Mouse (Mus musculus) R1 (cell line): Measurements from ENCODE around the gene Mettl13.

Experiments used
- DNase-seq: peaks from one replicate; pipeline ENCODE4 v3.0.0-alpha.2; 2018; ENCODE audit warnings: low read depth, low spot score

Gene Mettl13

GRCm38 (mm10) chr1:162548016-162548916, at the start of gene Mettl13:
Mettl13 (minus strand) TSS chr1:162548551.
- peak; percentile 95 for DNase-seq

- no peak for DNase-seq
These were observed 49.2 kb upstream of the Mettl13 start for GRCm38 (mm10) chr1:162597379-162598102.

GRCm38 (mm10) chr1:162590415-162590997, 42.2 kb upstream of the Mettl13 start:
- no peak for DNase-seq

GRCm38 (mm10) chr1:162589443-162589842, 41.1 kb upstream of the Mettl13 start:
- peak; percentile 61 for DNase-seq

GRCm38 (mm10) chr1:162588606-162589005, 40.3 kb upstream of the Mettl13 start:
- no peak for DNase-seq

- no peak for DNase-seq
These were observed 37.9 kb upstream of the Mettl13 start for GRCm38 (mm10) chr1:162586282-162586681.

DNA sequence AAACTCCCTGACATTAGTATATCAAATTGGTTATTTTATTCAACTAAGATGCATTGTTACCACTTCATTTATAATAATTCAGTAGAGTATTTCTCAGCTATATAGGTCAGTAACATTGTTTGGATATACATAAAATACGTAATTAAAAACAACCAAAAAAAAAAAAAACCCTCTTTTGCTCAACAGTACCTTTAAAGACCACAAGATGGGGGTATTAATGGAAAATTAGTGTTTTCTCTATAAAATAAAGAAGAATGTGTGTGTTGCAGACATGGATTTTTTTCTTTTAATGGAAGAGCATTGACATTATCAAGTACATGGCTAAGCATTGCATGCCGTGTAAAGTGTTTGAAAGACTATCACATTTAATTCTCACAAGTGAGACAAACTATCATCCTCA, 34.5 kb upstream of the Mettl13 start:
- DNase-seq = no peak

DNA sequence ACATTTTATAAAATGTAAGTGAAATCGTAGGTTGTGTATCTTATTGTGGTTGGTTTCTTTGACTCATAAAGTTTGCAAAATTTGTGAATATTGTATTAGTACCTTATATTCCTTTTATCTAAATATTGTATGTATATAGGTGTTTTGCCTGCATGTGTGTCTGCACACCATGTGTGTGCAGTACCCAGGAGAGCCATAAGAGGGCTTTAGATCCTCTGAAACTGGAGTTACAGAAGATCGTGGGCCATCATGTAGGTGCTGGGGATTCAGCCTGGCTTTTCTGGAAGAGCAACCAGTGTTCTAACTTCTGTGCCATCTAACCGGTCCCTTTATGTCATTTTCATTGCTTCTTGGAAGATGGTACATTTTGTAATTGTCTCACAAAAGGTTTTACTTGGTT, 26.7 kb upstream of the Mettl13 start:
- peak; percentile 58 for DNase-seq

DNA sequence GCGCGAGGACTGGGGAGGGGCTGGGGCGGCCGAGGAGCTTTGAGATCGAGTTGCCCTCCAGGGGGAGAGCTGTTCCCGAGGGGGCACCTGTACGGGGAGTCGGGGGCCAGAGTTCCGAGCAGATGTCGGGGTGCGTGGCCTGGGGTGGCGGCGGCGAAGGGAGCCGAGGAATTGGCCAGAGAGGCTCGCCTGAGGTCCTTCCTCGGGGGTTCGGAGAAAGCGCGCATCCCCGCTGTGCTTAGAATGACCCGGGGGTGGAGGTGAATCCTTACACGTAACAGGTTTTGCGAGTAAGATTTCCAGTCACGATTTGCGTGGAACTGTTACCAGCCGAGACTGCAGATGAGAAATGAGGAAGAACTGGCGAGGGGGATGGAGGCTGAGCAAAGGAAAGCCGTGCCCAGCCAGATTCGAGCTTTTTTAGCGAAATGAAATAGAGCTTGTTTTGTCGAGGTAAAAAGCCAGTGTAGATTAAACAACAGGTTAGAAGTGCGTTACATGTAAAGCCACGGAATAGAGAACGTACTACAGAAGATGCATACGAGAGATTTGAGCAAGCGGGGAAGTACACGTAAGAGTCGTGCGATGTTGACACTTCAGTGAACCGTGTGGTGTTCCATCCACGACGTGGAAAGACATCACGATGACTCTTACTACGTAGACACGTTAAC, 22.7 kb upstream of the Mettl13 start:
- peak; percentile 49 for DNase-seq

GRCm38 (mm10) chr1:162570260-162570748, 22.0 kb upstream of the Mettl13 start, which contains the start of gene Vamp4:
Vamp4 (plus strand) TSS chr1:162570515.
- DNase-seq = peak; percentile 96

DNA sequence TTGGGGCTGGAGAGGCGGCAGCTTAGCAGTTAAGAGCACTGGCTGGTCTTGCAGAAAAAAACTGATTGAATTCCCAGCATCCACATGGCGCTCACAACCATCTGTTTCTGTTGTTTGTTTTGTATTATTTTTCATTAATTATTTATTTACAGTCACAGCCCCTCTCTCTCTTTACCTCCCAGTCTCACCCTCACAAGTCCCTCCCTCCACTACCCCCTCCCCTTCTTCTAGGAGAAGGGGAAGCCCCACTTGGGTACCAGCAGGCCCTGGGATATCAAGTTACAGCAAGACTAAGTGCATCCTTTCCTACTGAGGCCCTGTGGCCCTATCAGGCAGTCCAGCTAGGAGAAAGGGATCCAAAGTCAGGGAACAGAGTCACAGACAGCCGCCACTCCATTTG, 19.0 kb upstream of the Mettl13 start:
- peak; percentile 7 for DNase-seq

DNA sequence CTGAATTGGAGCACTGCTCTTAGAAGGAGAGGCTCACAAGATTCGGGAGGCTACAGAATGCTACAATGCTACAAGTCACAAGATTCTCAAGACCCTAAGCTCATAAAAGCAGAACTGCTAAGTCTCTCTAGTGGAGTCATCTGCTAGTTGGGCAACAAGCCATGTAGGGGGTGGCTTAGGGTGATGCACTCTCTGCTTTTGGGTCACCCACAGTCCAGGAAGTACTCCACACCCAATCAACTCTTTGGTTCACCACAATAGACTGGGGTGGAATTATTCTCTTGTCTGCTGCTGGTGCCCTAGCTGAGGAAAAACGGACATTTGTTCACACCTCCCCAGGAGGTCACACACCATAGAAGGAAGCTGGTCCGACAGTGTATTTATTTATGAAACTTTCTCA, 16.6 kb upstream of the Mettl13 start:
- no peak for DNase-seq

DNA sequence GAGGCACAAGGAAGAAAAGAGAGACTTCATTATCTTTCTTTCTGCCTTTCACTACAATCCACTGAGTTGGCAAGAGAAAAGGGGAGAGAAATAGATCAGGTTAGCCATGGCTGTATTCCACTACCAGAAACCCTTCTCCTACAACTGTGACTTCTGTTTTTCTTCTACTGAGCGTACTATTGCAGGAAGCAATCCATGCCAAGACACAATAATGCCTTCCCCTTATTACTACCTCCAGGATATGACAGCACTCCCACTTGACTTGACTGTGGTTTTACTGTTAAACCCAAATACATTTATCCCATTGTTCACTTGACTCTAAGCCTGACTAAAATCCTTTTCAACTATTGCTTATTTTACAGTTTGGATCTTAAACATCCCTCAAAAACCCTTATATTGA, 14.9 kb upstream of the Mettl13 start:
- no peak for DNase-seq

DNA sequence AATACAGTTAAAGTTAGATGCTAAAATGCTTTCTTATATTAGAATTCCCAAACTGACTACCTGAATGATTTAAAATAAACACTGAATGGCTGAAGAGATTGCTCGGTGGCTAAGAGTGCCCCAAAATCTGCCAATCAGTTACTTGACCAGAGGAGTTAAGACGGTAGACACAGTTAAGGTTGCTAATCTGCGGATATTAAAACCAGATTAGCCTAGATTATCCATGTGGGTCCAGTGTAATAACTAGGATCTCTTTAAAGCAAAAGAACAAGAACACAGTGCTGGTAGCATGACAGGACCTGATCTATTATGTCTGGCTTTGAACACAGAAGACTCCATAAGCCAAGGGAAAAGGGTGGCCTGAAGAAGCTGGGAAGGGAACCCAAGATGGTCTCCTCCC, 5.8 kb upstream of the Mettl13 start:
- no peak for DNase-seq

DNA sequence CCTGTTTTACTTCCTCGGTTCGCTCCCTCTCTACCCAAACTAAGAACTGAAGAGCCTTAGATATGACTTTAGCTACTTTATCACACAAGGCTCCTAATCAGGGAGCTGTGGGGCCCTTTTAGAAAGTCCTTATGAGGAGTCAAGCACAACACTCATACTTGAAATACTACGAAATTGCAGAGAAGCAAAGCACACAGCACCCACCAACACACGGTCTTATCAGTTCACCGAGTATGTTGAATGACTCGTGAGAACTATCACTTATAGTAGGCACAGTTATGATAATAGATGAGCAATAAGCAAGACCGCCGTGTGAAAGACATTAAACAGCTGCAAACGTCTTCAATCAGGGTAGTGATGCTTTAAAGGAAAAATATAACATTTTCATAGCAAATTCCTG, 4.6 kb upstream of the Mettl13 start:
- DNase-seq = no peak

DNA sequence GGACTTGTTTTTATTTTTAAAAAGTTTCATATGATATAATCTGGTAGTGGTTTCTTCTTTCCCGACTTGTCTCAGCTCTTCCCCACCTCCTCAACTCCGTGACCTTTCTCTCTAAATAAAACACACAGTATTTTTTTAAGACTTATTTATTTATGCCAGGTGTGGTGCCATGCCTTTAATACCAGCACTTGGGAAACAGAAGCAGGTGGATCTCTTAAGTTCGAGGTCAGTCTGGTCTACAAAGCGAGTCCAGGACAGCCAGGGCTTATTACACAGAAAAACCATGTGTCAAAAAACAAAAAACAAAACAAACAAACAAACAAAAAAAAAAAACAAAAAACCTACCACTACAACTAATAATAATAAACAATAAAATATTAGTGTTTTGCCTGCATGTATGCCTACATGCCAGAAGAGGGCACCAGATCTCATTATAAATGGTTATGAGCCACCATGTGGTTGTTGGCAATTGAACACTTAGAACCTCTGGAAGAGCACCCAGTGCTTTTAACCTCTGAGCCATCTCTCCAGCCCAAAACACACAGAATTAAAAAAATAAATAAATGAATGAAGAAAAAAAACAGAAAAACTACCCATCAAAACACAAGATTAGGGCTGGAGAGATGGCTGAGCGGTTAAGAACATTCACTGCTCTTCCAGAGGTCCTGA, 1.4 kb upstream of the Mettl13 start:
- DNase-seq = peak; percentile 70

- DNase-seq = no peak
These were observed 714 bp upstream of the Mettl13 start for GRCm38 (mm10) chr1:162548917-162549613.

GRCm38 (mm10) chr1:162547607-162548006, 744 bp downstream of the Mettl13 start:
- no peak for DNase-seq

GRCm38 (mm10) chr1:162543231-162543630, 5.1 kb downstream of the Mettl13 start:
- DNase-seq = no peak

DNA sequence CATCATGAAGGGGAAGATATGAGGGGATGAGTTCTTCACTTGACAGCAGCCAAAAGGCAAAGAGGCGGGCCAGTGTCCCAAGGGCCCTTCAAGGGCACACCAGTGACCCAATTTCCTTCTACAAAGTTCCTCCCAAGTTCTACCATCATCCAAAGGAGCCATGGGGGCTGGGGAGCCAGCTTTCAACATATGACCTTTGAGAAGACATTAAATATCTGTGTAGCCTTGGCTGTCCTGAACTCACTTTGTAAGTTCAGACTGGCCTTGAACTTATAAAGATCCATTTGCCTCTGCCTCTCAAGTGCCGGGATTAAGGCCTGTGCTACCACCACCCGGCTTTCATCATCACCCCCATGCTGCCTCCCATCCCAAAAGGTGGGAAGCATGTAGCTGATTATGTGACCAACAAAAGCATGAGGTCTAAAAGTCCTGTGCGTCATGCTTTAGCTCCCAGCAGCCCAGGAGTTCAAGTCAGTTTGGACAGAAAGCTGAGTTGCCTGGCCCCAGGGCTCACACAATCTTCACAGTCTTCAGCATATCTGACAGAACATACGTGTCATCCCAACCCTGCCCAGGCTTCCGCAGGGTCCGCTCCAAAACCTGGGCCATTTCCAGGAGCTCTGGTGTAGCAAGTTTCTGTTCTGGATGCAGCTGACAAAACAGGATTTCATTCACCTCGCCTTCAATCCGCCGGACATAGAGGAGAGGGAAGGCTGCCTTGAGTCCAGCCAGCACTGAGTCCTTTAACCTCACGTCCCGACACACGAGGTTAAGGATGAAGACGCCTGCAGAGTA, 14.4 kb downstream of the Mettl13 start:
- no peak for DNase-seq
